Mouse (Mus musculus) cortical plate, adult 2 months (tissue): ENCODE data around the gene Prmt9. TPM values are rescaled to one million over a fixed set of nuclear protein-coding genes. Genes with fewer than 3 reads are reported as not detected.

Experiments used
- H3K27ac ChIP-seq: fragments of 200-500 bp; 2 replicates; pipeline ENCODE4 v1.5.1; 2012; ENCODE audit warnings: low read length, control low read depth, inconsistent platforms; ENCODE audit not compliant: insufficient read depth
- H3K4me1 ChIP-seq: fragments of 200-500 bp; 2 replicates; pipeline ENCODE4 v1.6.1; 2011; ENCODE audit warnings: low read length; ENCODE audit not compliant: control insufficient read depth, insufficient read depth
- H3K4me3 ChIP-seq: fragments of 200-500 bp; 2 replicates; pipeline ENCODE4 v1.5.1; 2011; ENCODE audit warnings: mild to moderate bottlenecking, low read length, control low read depth; ENCODE audit not compliant: insufficient read depth
- CTCF ChIP-seq: fragments of 200-500 bp; IDR thresholded peaks from 2 replicates; pipeline ENCODE4 v1.5.1; 2011; ENCODE audit warnings: mild to moderate bottlenecking, control low read depth, low read length; ENCODE audit not compliant: insufficient read depth; ENCODE audit errors: extremely low read depth
- POLR2A ChIP-seq: fragments of 200-500 bp; IDR thresholded peaks from 2 replicates; pipeline ENCODE4 v1.6.1; 2011; ENCODE audit warnings: mild to moderate bottlenecking, low read length, control low read depth; ENCODE audit not compliant: insufficient read depth; ENCODE audit errors: extremely low read depth
- polyA plus RNA-seq: library from polyadenylated mRNA; depleted of rRNA; stranded (reverse); fragments of >200 nt; gene quantifications from 2 replicates; pipeline ENCODE4 v1.2.3, GENCODE M21; 2012; rRNA removed

Prmt9 gene
- 19.4 and 19.5 TPM in 2 replicates for polyA plus RNA-seq

GRCm38 (mm10) chr8:77549121-77549706 is at the start of gene Prmt9:
Gene Prmt9 (plus strand): TSS chr8:77549397.
- TF ChIP-seq POLR2A (peak; percentile 94), CTCF (no peak)
- peak within 1 kb of the TSS; percentile 96 for H3K4me3 ChIP-seq
- H3K4me1 ChIP-seq, result no peaks in the 10 kb centered on the region; the same call in none of the 2 replicates
- peak within 1 kb of the TSS; percentile 73 for H3K27ac ChIP-seq

GRCm38 (mm10) chr8:77500264-77500663 is 48.9 kb upstream of the Prmt9 start:
- H3K4me3 ChIP-seq, result no peak overlapping the region
- no peaks in the 10 kb centered on the region for H3K4me1 ChIP-seq
- TF ChIP-seq POLR2A, result no peak
- no peak for TF ChIP-seq CTCF
- no peak overlapping the region for H3K27ac ChIP-seq

GRCm38 (mm10) chr8:77501131-77501530 is 48.1 kb upstream of the Prmt9 start:
- H3K27ac ChIP-seq, result no peak overlapping the region
- no peaks in the 10 kb centered on the region for H3K4me1 ChIP-seq
- no peak for TF ChIP-seq POLR2A
- TF ChIP-seq CTCF, result no peak
- no peak overlapping the region for H3K4me3 ChIP-seq

GRCm38 (mm10) chr8:77502547-77502946 is 46.6 kb upstream of the Prmt9 start:
- Histone ChIP-seq H3K4me1 (no peaks in the 10 kb centered on the region), H3K4me3 (no peak overlapping the region), H3K27ac (no peak overlapping the region)
- no peak for TF ChIP-seq CTCF
- TF ChIP-seq POLR2A, result no peak

- H3K4me1 ChIP-seq, result no peaks in the 10 kb centered on the region
- TF ChIP-seq POLR2A (no peak), CTCF (no peak)
- H3K27ac ChIP-seq, result no peak overlapping the region
- no peak overlapping the region for H3K4me3 ChIP-seq
Measured at GRCm38 (mm10) chr8:77506539-77506938, 42.7 kb upstream of the Prmt9 start.

GRCm38 (mm10) chr8:77507510-77508035 is 41.6 kb upstream of the Prmt9 start:
- no peak overlapping the region for H3K4me3 ChIP-seq
- H3K4me1 ChIP-seq, result no peaks in the 10 kb centered on the region
- TF ChIP-seq POLR2A, result no peak
- TF ChIP-seq CTCF, result no peak
- no peak overlapping the region for H3K27ac ChIP-seq

- Histone ChIP-seq H3K27ac (no peak overlapping the region), H3K4me1 (no peaks in the 10 kb centered on the region), H3K4me3 (no peak overlapping the region)
- TF ChIP-seq CTCF (no peak), POLR2A (no peak)
Measured at GRCm38 (mm10) chr8:77509044-77509443, 40.2 kb upstream of the Prmt9 start.

GRCm38 (mm10) chr8:77510426-77510825 is 38.8 kb upstream of the Prmt9 start:
- TF ChIP-seq CTCF, result no peak
- no peak for TF ChIP-seq POLR2A
- no peak overlapping the region for H3K4me3 ChIP-seq
- no peaks in the 10 kb centered on the region for H3K4me1 ChIP-seq

GRCm38 (mm10) chr8:77511750-77512493 is 37.3 kb upstream of the Prmt9 start:
- TF ChIP-seq CTCF, result no peak
- no peak for TF ChIP-seq POLR2A
- Histone ChIP-seq H3K4me3 (no peak overlapping the region), H3K4me1 (peaks cover 3% of the 10 kb centered on the region), H3K27ac (no peak overlapping the region)

More at GRCm38 (mm10) chr8:77510426-77510825, 38.8 kb upstream of the Prmt9 start:
- no peak overlapping the region for H3K27ac ChIP-seq

- Histone ChIP-seq H3K27ac (no peak overlapping the region), H3K4me1 (peaks cover 3% of the 10 kb centered on the region), H3K4me3 (no peak overlapping the region)
- no peak for TF ChIP-seq POLR2A
- no peak for TF ChIP-seq CTCF
Measured at GRCm38 (mm10) chr8:77515201-77515600, 34.0 kb upstream of the Prmt9 start.
